ENCODE assay signal across 17 mouse cellular contexts in genomic region chr9:89578422-89578821, GRCm38 (mm10). TPM values are rescaled to one million over a fixed set of nuclear protein-coding genes. Genes with fewer than 3 reads are reported as not detected.
"Had no signal": no experiment of that assay in that cellular context is flagged by ENCODE, and none has a peak within 500 bp of the region (broad histone marks: within the 10 kb centered on the region; RNA-seq: fewer than 3 reads in every experiment).

No protein-coding gene starts in this region.

- H3K27ac ChIP-seq: kidney, postnatal 0 days; limb, embryonic 13.5 days; liver, embryonic 14.5 days; midbrain, embryonic 12.5 days; neural tube, embryonic 13.5 days had no signal

- DNase-seq: kidney, postnatal 36 days; layer of hippocampus, adult 9-11 months; layer of hippocampus, postnatal 36 days; lung, adult 18-20 months; retina, postnatal 1 day; right cerebral cortex, postnatal 4 days; spleen, adult 18-20 months; thymus, adult 18-20 months; thymus, postnatal 14 days had no signal

- H3K9me3 ChIP-seq: limb, embryonic 13.5 days; midbrain, embryonic 12.5 days; neural tube, embryonic 13.5 days had no signal

- H3K4me1 ChIP-seq: limb, embryonic 13.5 days; midbrain, embryonic 12.5 days; neural tube, embryonic 13.5 days had no signal

- H3K27me3 ChIP-seq: limb, embryonic 13.5 days; midbrain, embryonic 12.5 days; neural tube, embryonic 13.5 days had no signal

- H3K36me3 ChIP-seq: limb, embryonic 13.5 days; midbrain, embryonic 12.5 days; neural tube, embryonic 13.5 days had no signal

- H3K9ac ChIP-seq: limb, embryonic 13.5 days; liver, embryonic 14.5 days; midbrain, embryonic 12.5 days; neural tube, embryonic 13.5 days had no signal

- H3K4me2 ChIP-seq: limb, embryonic 13.5 days; midbrain, embryonic 12.5 days; neural tube, embryonic 13.5 days had no signal

- H3K4me3 ChIP-seq: limb, embryonic 13.5 days; midbrain, embryonic 12.5 days; neural tube, embryonic 13.5 days had no signal

RNA-seq across cellular contexts. Expression of gene Minar1, which starts 44.5 kb away (rescaled TPM):
- total RNA-seq: liver, adult 2 months; megakaryocyte-erythroid progenitor cell, adult 5-6 weeks had no signal
- polyA plus RNA-seq: kidney, postnatal 0 days; liver, adult 2 months; liver, embryonic 14.5 days; lung, embryonic 16.5 days had no signal
